Mouse (Mus musculus) intestine, embryonic 15.5 days (tissue): ENCODE results near the gene Tbcel. TPM values are rescaled to one million over a fixed set of nuclear protein-coding genes. Genes with fewer than 3 reads are reported as not detected.

Source experiments
- ATAC-seq: fragments of 200-750 bp; cut with Nextera tagmentation; 2 replicates; pipeline ENCODE4 v1.8.0; 2017; ENCODE audit warnings: moderate TSS enrichment, moderate library complexity
- H3K27ac ChIP-seq: fragments of 300-500 bp; sonication (generic); 2 replicates; pipeline ENCODE4 v1.5.1; 2015; ENCODE audit warnings: mild to moderate bottlenecking, inconsistent platforms
- H3K27me3 ChIP-seq: fragments of 300-500 bp; sonication (generic); replicated peaks from 2 replicates; pipeline ENCODE4 v1.6.1; 2015; ENCODE audit warnings: inconsistent platforms
- H3K36me3 ChIP-seq: fragments of 300-500 bp; sonication (generic); 2 replicates; pipeline ENCODE4 v1.6.1; 2015; ENCODE audit warnings: inconsistent platforms
- H3K4me1 ChIP-seq: fragments of 300-500 bp; sonication (generic); replicated peaks from 2 replicates; pipeline ENCODE4 v1.6.1; 2015; ENCODE audit warnings: inconsistent platforms
- H3K4me2 ChIP-seq: fragments of 300-500 bp; sonication (generic); replicated peaks from 2 replicates; pipeline ENCODE4 v1.6.1; 2015; ENCODE audit warnings: mild to moderate bottlenecking, inconsistent platforms
- H3K4me3 ChIP-seq: fragments of 300-500 bp; sonication (generic); replicated peaks from 2 replicates; pipeline ENCODE4 v1.5.1; 2015; ENCODE audit warnings: inconsistent platforms
- H3K9ac ChIP-seq: fragments of 300-500 bp; sonication (generic); 2 replicates; pipeline ENCODE4 v1.6.1; 2015; ENCODE audit warnings: inconsistent platforms
- H3K9me3 ChIP-seq: fragments of 300-500 bp; sonication (generic); 2 replicates; pipeline ENCODE4 v1.6.1; 2016; ENCODE audit warnings: inconsistent platforms
- WGBS: fragments of 180-500 bp; shearing (Covaris S2); methylation state at CpG from one replicate; pipeline ENCODE4 v1.1.7; 2015; 5-methylcytosine and 5-hydroxymethylcytosine counted together
- polyA plus RNA-seq: library from polyadenylated mRNA; unstranded; fragments of >200 nt; fragmentation: Nextera tagmentation; extraction: Ambion mirVana; gene quantifications from 2 replicates; pipeline ENCODE4 v1.2.1, GENCODE M21; 2015

The Tbcel gene
- polyA plus RNA-seq, 1 experiment from 2014 or later: 4.5 TPM

DNA sequence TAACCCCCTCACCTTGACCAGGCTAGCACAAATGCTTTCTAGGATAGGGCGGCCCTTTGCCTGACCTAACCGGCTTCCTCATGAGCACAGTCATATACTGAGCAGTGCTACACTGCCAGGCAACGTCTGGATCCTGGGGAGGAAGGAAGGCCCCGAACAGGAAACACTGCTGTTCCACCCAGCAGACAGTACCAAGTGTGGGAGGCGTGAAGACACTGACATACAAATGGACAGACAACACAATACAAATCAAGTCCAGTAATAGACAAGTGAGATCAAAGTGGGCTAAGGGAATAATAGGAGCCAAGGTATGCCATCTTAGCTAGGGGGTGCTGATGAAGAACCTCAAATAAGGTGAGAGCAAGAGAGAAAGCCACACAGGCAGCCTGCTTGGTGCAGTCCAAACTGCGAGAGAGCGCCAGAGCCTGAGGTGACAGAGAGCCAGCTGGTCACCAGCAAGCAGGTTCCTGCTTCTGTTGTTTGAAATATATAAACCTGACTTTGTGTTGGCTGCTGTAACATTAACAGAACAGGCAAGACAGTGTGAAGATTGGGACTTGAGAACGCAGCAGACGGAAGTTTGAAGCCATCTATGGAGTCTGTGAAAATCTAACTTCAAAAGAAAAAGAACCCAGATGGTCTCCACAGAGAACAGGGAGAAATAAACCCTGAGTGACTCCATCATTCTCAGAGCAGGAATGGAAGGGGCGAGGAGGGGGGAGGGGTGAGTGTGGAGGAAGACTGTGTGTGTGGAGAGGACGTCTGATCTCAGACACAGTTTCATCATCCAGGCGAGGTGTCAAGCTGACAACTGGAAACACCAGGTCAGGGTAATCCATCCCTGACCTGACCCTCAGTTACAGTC lies 79.3 kb downstream of the Tbcel start:
- no peak overlapping the region for H3K4me3 ChIP-seq
- no peak for ATAC-seq
- no peak overlapping the region for H3K27ac ChIP-seq
- no peaks in the 10 kb centered on the region for H3K9me3 ChIP-seq
- H3K4me2 ChIP-seq: no peak overlapping the region
- WGBS: 61% methylated on average over 12 of the region's 12 CpGs
- 0 out of 2 replicates have a peak, but pooled peaks cover 9% of the 10 kb centered on the region for H3K36me3 ChIP-seq
- no peaks in the 10 kb centered on the region for H3K4me1 ChIP-seq
- no peaks in the 10 kb centered on the region for H3K27me3 ChIP-seq
- no peak overlapping the region for H3K9ac ChIP-seq

DNA sequence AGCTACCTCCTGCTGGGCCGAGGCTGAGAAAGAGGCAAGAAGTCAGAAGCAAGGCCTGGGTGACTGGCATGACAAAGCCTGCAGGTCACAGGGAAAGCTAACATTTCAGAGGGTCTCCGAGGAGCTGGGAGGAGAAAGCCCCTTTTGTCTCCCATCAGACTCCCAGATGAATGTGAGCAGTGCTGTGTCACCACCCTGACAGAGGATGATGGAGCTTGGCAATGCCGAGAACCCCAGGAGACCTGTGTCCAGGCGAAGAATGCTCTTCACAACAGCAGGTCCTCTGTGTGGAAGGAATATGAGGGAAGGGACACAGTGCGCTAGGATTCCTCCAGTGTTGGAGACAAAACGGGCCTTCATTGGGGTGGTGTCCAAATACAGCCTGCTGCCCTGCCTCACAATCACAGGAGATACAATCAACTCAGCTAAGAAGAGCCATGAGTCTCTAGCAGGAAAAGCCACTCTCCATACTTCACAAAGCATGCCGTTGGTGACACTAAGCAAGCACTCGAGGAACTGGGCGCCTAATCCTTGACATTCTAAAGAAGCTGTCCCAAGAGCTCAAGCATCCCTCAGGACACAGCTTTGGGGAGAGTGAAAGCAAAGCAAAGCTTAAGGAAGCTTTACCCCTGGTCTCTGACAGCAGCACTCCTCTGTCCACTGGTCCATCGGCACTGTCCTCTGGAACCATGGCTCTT lies 80.8 kb downstream of the Tbcel start:
- Histone ChIP-seq H3K4me2 (no peak overlapping the region), H3K4me3 (no peak overlapping the region), H3K27me3 (no peaks in the 10 kb centered on the region), H3K9ac (no peak overlapping the region), H3K4me1 (no peaks in the 10 kb centered on the region), H3K9me3 (no peaks in the 10 kb centered on the region), H3K36me3 (0 out of 2 replicates have a peak, but pooled peaks cover 12% of the 10 kb centered on the region), H3K27ac (no peak overlapping the region)
- ATAC-seq: no peak
- 78% methylated on average over 10 of the region's 10 CpGs for WGBS

DNA sequence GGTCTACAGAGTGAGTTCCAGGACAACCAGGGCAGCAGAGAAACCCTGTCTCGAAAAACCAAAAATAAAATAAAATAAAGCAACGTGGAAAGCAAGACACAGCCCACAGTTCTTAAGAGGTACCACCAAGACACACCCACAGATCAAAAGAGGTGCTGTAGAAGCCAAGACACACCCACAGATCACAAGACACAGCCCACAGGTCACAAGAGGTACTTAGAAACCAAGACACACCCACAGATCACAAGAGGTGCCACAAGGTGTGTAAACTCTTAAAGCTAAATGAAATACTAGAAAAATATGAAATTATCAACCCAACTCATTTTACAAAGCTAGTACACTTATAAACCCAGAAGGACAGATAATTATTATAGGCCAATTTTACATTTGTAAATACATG lies 84.0 kb downstream of the Tbcel start:
- ATAC-seq: peak; percentile 65; the same call in 1 of the 2 replicates
- no peaks in the 10 kb centered on the region for H3K4me1 ChIP-seq
- H3K27me3 ChIP-seq: no peaks in the 10 kb centered on the region
- H3K4me3 ChIP-seq: no peak overlapping the region
- no peak overlapping the region for H3K9ac ChIP-seq
- WGBS: 82% methylated on average over 2 of the region's 2 CpGs
- H3K36me3 ChIP-seq: 0 out of 2 replicates have a peak, but pooled peaks cover 9% of the 10 kb centered on the region
- H3K27ac ChIP-seq: no peak overlapping the region
- no peak overlapping the region for H3K4me2 ChIP-seq
- H3K9me3 ChIP-seq: no peaks in the 10 kb centered on the region

DNA sequence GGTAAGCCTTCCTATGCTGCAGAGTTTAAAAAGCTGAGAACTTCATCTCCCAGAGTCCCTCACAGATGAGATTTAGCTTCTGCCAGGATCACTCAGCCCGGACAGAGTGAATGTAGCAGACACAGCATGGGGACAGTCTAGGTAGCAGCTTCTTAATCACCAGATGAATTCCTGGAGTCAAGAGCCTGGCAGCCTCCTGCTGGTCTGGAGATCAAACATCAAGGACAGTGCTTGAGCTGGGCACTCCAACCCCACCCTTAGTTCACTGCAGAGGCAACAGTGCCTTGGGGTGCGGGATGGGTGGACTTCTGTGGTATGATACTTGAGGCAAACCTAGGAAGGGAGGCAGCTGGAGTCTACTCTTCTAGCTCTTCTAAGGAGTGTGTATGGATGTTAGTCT lies 87.9 kb downstream of the Tbcel start:
- Histone ChIP-seq H3K4me1 (no peaks in the 10 kb centered on the region), H3K27me3 (no peaks in the 10 kb centered on the region), H3K36me3 (0 out of 2 replicates have a peak, but pooled peaks cover 3% of the 10 kb centered on the region), H3K9ac (no peak overlapping the region), H3K9me3 (no peaks in the 10 kb centered on the region), H3K27ac (no peak overlapping the region), H3K4me3 (no peak overlapping the region), H3K4me2 (no peak overlapping the region)
- WGBS: 78% methylated on average over 2 of the region's 2 CpGs
- no peak for ATAC-seq

DNA sequence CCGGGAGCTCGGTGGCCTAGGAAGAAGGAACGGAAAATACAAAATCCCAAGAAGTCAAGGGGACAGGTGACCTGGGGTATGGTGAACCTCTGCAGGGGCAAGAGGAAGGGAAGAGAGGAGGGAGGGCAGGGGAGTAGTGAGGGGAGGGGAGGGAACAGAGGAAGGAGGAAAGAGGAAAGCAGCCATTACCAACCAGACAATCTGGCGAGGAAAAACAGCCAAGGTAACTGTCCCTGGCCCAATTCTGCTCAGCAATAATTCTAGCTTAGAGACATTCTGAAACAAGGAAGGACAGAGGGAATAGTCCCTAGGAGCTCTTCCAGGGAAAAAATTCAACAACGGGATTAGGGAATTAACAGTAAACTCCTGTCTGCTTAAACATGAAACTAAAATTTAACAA lies 88.8 kb downstream of the Tbcel start:
- H3K4me2 ChIP-seq: no peak overlapping the region
- H3K9me3 ChIP-seq: no peaks in the 10 kb centered on the region
- no peak overlapping the region for H3K4me3 ChIP-seq
- no peaks in the 10 kb centered on the region for H3K27me3 ChIP-seq
- H3K27ac ChIP-seq: no peak overlapping the region
- WGBS: 82% methylated on average over 5 of the region's 5 CpGs
- no peak overlapping the region for H3K9ac ChIP-seq
- H3K36me3 ChIP-seq: 0 out of 2 replicates have a peak, but pooled peaks cover 3% of the 10 kb centered on the region
- no peaks in the 10 kb centered on the region for H3K4me1 ChIP-seq
- no peak for ATAC-seq

DNA sequence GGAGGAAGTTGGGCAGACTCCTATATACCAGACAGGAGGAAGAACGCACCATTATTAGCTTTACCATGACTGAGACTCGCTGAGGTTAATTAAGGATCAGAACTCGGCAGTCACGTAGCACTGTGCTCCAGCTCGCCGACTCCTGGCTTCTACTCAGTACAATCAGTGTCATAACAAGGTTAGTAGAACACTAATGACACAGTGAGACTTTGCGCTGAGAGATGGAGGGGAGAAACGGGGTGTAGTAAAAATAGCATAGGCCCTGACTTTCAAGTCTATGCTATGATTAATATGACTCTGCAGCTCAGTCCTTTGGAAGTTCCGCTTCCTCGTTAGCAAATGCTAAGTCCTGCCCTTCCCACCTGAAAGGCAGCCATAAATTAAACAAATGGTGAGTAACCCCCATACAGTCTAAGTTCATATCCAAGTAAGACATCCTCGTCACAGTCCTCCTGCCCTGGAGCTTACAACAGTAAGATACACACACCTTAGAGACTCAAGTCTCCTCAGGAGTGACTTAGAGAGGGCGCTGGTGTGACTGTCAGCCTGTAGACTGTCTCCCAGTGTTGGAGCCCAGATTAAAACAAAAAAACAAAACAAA lies 90.2 kb downstream of the Tbcel start:
- H3K9ac ChIP-seq: no peak overlapping the region
- no peak overlapping the region for H3K4me3 ChIP-seq
- H3K4me2 ChIP-seq: no peak overlapping the region
- no peaks in the 10 kb centered on the region for H3K4me1 ChIP-seq
- 78% methylated on average over 12 of the region's 12 CpGs for WGBS
- no peaks in the 10 kb centered on the region for H3K9me3 ChIP-seq
- no peaks in the 10 kb centered on the region for H3K27me3 ChIP-seq
- H3K36me3 ChIP-seq: 0 out of 2 replicates have a peak, but pooled peaks cover 3% of the 10 kb centered on the region
- peak; percentile 17; the same call in 1 of the 2 replicates for ATAC-seq
- no peak overlapping the region for H3K27ac ChIP-seq

DNA sequence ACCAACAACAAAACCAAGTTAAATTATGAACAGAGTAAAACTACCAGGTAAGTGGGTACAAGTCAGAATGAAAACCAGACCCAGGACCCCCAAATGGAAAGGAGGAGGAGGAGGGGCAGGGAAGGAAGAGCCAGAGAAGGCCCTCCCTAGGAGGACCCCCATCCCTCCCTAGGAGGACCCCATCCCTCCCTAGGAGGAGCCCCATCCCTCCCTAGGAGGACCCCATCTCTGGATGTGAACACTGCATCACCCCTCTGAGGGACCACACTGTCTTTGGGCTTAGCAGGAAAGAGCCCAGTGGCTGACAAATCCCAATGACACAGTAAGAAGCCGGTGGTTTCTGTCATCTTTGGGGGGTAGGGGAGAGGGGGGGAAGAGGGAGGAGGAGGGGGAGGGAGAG lies 92.4 kb downstream of the Tbcel start:
- Histone ChIP-seq H3K4me1 (no peaks in the 10 kb centered on the region), H3K27ac (no peak overlapping the region), H3K9ac (no peak overlapping the region), H3K36me3 (no peaks in the 10 kb centered on the region), H3K4me3 (no peak overlapping the region), H3K27me3 (no peaks in the 10 kb centered on the region), H3K4me2 (no peak overlapping the region), H3K9me3 (no peaks in the 10 kb centered on the region)
- 28% methylated on average over 1 of the region's 1 CpGs for WGBS
- ATAC-seq: no peak

DNA sequence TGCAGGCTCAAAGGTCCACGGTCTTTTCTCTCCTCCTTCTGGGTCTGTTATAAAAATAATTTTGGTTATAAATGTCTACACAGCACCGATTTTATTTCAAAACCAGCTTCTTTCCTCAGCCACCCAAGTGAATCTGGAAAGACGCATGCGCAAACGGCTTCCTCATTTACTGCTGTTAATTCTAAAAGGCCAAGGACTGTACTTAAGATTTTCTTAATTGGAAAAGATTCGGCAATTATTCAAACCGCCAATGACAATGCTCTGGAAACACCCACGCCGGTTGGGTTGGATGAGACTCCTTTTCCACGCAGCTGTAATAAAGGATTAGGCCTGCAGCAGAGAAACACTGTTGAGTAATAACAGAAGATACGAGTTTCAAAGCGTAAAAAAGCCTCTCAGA lies 94.3 kb downstream of the Tbcel start:
- H3K27me3 ChIP-seq: no peaks in the 10 kb centered on the region
- no peak overlapping the region for H3K4me2 ChIP-seq
- no peak overlapping the region for H3K27ac ChIP-seq
- H3K4me3 ChIP-seq: no peak overlapping the region
- no peak for ATAC-seq
- WGBS: 81% methylated on average over 12 of the region's 12 CpGs
- H3K9me3 ChIP-seq: no peaks in the 10 kb centered on the region
- no peak overlapping the region for H3K9ac ChIP-seq
- no peaks in the 10 kb centered on the region for H3K36me3 ChIP-seq
- no peaks in the 10 kb centered on the region for H3K4me1 ChIP-seq

DNA sequence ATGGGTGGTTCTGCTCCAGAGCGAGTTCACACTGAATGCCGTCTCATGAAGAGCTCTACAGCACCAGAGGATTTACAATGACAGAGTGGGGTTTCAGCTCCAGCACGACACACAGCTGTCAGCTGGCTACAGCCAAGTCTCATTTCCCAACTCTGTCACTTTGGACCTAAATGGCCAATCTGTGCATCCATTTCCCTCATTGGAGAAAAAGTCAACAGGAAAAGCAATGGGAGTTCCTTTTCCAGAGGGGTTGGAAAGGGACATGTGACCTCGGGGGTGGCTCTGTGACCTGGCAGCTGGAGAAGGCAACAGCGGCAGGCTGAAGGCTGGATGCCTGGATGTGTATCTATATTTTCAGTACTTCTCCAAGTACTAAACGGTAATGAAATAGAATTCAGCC lies 96.3 kb downstream of the Tbcel start:
- Histone ChIP-seq H3K4me3 (no peak overlapping the region), H3K27me3 (no peaks in the 10 kb centered on the region), H3K4me1 (no peaks in the 10 kb centered on the region), H3K9me3 (no peaks in the 10 kb centered on the region), H3K4me2 (no peak overlapping the region), H3K36me3 (no peaks in the 10 kb centered on the region), H3K9ac (no peak overlapping the region), H3K27ac (no peak overlapping the region)
- WGBS: 83% methylated on average over 6 of the region's 6 CpGs
- ATAC-seq: no peak

DNA sequence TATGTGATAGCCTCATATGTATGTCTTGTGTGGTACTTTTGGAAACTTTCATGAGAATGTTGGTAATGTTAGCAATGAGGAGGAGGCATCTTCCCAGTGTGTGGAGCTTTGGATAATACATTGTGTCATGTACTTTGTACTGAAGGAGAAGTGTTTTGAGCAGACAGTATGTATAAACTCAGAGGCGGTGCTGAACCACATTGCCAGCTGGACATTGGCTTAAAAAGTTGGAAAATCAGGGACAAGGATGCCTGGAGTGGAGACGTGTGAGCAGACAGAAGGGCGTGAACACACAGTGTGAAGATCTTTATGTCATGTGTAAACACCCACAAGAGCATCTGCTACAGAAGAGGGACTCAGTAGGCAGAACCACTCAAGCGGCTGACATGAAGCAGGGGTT lies 101.9 kb downstream of the Tbcel start:
- H3K36me3 ChIP-seq: no peaks in the 10 kb centered on the region
- H3K27ac ChIP-seq: no peak overlapping the region
- H3K9ac ChIP-seq: no peak overlapping the region
- no peak overlapping the region for H3K4me3 ChIP-seq
- H3K4me2 ChIP-seq: no peak overlapping the region
- WGBS: 72% methylated on average over 4 of the region's 4 CpGs
- no peaks in the 10 kb centered on the region for H3K27me3 ChIP-seq
- no peaks in the 10 kb centered on the region for H3K4me1 ChIP-seq
- ATAC-seq: no peak
- H3K9me3 ChIP-seq: no peaks in the 10 kb centered on the region

DNA sequence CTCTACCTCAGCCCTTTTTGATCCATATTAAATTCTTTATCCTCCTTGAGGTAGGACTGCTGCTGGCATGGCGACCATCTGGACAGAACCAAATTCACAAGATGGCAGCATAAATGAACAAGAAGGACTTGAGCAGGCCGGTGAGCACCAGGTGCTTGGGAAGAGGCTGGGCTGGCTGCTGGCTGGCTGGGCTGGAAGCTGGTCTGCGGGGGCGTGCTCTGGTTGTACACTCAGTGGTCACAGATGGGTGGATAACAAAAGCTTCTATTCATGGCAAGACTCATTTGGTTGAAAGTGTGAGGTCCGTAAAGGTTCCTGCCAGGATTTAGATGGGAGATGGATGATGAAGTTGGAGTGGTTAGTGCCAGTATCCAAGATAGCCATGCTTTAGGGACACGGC lies 106.1 kb downstream of the Tbcel start:
- no peak overlapping the region for H3K9ac ChIP-seq
- H3K27me3 ChIP-seq: no peaks in the 10 kb centered on the region
- no peak overlapping the region for H3K4me2 ChIP-seq
- no peak overlapping the region for H3K4me3 ChIP-seq
- ATAC-seq: no peak
- 86% methylated on average over 6 of the region's 6 CpGs for WGBS
- no peaks in the 10 kb centered on the region for H3K4me1 ChIP-seq
- H3K9me3 ChIP-seq: no peaks in the 10 kb centered on the region
- no peaks in the 10 kb centered on the region for H3K36me3 ChIP-seq
- no peak overlapping the region for H3K27ac ChIP-seq

DNA sequence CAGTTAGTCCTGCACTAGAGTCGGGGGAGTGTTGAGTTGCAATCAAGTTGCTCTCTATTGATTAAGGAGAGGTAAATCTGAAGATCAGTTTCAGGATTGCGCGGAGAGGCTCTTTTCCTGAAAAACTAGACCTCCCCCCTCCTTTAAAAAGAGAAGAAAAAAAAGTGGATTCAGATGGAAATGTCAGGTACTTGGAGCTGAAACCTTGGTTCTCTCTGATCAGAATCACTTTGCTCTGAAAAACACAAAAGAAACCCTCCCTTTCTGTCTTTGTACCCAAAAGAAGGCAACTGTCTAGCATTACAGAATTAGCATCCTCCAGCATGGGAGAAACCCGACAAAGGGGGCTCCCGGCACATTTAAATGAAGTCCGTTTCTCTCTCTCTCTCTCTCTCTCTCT lies 107.8 kb downstream of the Tbcel start, which contains the start of gene Tecta:
TSS of gene Tecta (minus strand) at position 101 of the 400 bp plus-strand sequence.
- Histone ChIP-seq H3K27me3 (no peaks in the 10 kb centered on the region), H3K9me3 (no peaks in the 10 kb centered on the region), H3K9ac (no peak within 1 kb of the TSS), H3K4me2 (no peak within 1 kb of the TSS), H3K36me3 (no peaks in the 10 kb centered on the region), H3K4me1 (no peaks in the 10 kb centered on the region), H3K4me3 (no peak within 1 kb of the TSS), H3K27ac (no peak within 1 kb of the TSS)
- WGBS: 89% methylated on average over 6 of the region's 6 CpGs
- ATAC-seq: no peak
